Mouse (Mus musculus) myocyte (in vitro differentiated cells): ENCODE measurements around the gene 4930507D05Rik.

ENCODE experiments used
- E2F4 ChIP-seq: IDR thresholded peaks from one replicate; pipeline ENCODE4 v1.6.1; 2011; ENCODE audit warnings: mild to moderate bottlenecking, control low read depth, moderate library complexity; ENCODE audit not compliant: insufficient read depth
- MAX ChIP-seq: IDR thresholded peaks from one replicate; pipeline ENCODE4 v1.6.1; 2011; ENCODE audit warnings: low read depth, mild to moderate bottlenecking, control low read depth
- MYOD1 ChIP-seq, 3 experiments: IDR thresholded peaks; one replicate each; pipeline ENCODE4 v1.6.1; 2011; ENCODE audit warnings: control low read depth in 2 of 3, low read depth in 2 of 3, mild to moderate bottlenecking in 2 of 3, moderate library complexity in 1 of 3; ENCODE audit not compliant: insufficient read length in 2 of 3, control insufficient read depth in 1 of 3
- MYOG ChIP-seq, 3 experiments: IDR thresholded peaks; one replicate each; pipeline ENCODE4 v1.6.1; 2011; ENCODE audit warnings: control low read depth in 2 of 3, low read depth in 2 of 3, mild to moderate bottlenecking in 2 of 3; ENCODE audit not compliant: insufficient read length in 2 of 3, control insufficient read depth in 1 of 3, insufficient read depth in 1 of 3
- POLR2A ChIP-seq: IDR thresholded peaks from one replicate; pipeline ENCODE4 v1.6.1; 2011; ENCODE audit warnings: low read depth, mild to moderate bottlenecking, control low read depth, moderate library complexity; ENCODE audit not compliant: insufficient read length
- POLR2AphosphoS2 ChIP-seq: IDR thresholded peaks from one replicate; pipeline ENCODE4 v1.6.1; 2011; ENCODE audit warnings: low read depth, control low read depth; ENCODE audit not compliant: insufficient read length
- TCF12 ChIP-seq: IDR thresholded peaks from one replicate; pipeline ENCODE4 v1.6.1; 2011; ENCODE audit warnings: mild to moderate bottlenecking, control low read depth; ENCODE audit not compliant: poor library complexity, insufficient read depth, severe bottlenecking
- USF1 ChIP-seq: IDR thresholded peaks from one replicate; pipeline ENCODE4 v1.6.1; 2011; ENCODE audit warnings: low read depth, mild to moderate bottlenecking, control low read depth, moderate library complexity

GRCm38 (mm10) chr10:62418831-62419356 is 30.4 kb upstream of the 4930507D05Rik start:
- TF ChIP-seq POLR2A, result no peak
- TF ChIP-seq MYOG (IDR thresholded peaks at IDR 0.05; ENCODE audit: control insufficient read depth in 1 of 3, insufficient read depth in 1 of 3, insufficient read length in 2 of 3, low read depth in 2 of 3), result no peak
- no peak for TF ChIP-seq TCF12
- TF ChIP-seq E2F4, result no peak
- TF ChIP-seq MYOD1 (IDR thresholded peaks at IDR 0.05; ENCODE audit: control insufficient read depth in 1 of 3, insufficient read length in 2 of 3, low read depth in 2 of 3), result no peak
- no peak for TF ChIP-seq USF1
- no peak for TF ChIP-seq POLR2AphosphoS2
- no peak for TF ChIP-seq MAX
